Mouse (Mus musculus) urinary bladder, postnatal 25 days (tissue): Measurements from ENCODE around the gene 1700008O03Rik.

Experiments used
- DNase-seq: peaks from one replicate; pipeline ENCODE4 v3.0.0; 2022; ENCODE audit warnings: low spot score

1700008O03Rik gene

GRCm38 (mm10) chr7:44375793-44376192, 9.8 kb downstream of the 1700008O03Rik start:
- no peak for DNase-seq

DNA sequence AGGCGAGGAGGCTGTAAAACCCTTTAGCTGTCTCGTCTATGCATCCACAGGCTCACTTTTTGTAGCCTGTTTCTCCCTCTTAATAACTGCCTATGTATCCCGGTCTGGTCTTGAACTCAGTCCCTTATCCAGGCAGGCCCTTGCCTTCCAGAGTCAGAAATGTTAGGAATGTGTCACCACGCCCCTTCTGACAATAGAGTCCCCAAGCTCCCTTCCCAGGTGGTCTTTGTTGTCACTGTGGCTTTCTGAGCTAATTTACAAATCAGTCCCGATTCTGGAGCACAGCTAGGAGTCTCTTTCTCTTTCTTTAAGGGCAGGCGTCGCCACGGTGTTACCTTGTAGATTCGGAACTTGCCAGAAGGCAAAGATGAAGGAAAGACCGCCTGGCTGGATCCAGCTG, 10.4 kb downstream of the 1700008O03Rik start:
- DNase-seq = no peak

GRCm38 (mm10) chr7:44374756-44375155, 10.9 kb downstream of the 1700008O03Rik start:
- no peak for DNase-seq

GRCm38 (mm10) chr7:44373889-44374652, 11.5 kb downstream of the 1700008O03Rik start:
- DNase-seq = peak; percentile 67

- no peak for DNase-seq
Measured at GRCm38 (mm10) chr7:44373460-44373859, 12.2 kb downstream of the 1700008O03Rik start.

GRCm38 (mm10) chr7:44372678-44373077, 12.9 kb downstream of the 1700008O03Rik start:
- no peak for DNase-seq

DNA sequence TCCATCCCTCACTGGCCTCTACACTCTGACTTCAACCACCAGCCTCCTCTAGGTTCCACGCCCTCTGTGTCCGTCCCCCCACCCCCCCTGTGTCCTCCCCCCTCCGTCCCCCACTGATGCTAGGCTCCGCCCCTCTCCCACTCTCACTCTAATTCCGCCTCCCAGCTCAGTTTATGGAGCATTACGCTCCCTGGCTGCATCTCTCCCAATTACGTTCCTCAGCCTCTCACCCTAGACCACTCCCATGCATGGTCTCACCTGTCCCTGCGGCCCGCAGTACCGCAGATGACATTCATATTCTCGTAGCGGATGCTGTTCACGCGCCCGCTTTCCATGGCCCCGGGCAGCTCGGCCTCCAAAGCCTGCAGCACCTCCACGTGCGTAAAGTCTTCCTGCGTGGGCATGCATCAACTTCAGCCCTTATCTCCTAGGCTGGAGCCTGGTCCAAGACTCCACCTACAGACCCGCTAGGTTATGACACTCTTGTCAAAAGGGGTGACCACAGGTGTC, 24.8 kb downstream of the 1700008O03Rik start:
- DNase-seq = no peak

DNA sequence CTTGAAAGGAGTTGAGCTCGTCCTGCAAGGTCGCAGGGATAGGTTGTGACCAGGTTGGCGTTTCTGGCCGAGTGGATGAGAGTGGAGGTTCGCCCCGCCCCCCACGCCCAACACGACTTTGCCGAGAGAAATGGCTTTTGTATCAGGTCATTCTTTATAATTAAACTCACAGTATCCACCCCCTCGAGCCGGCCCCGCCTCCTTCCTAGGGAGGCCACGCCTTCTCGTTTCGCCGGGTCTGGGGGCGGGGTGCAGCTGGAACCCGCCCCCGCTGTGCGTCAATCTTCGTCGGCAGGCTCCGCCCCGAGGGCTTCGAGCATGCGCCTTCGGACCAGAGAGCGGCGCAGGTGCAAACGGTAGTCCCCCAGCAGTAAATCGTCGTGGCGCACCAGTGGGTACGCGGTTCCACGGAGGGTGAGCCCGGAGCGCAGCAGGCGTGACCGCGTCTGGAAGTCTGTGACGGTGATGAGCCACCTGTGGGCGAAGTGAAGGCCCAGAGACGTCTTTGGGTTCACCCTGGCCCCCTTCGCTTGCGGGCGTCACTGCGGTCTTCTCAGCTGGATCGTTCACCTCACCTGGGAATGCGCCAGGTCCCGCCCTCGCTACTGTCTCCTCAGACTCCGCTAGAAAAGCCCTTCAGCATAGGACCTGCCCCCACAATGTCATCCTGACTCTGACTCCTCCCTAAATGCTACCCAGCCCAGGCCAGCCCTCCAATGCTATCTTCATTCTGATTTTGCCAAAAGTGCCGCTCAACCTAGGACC, 25.5 kb downstream of the 1700008O03Rik start:
- DNase-seq = peak; percentile 95

GRCm38 (mm10) chr7:44358886-44359654, 26.6 kb downstream of the 1700008O03Rik start:
- no peak for DNase-seq

- no peak for DNase-seq
Measured at GRCm38 (mm10) chr7:44358012-44358411, 27.6 kb downstream of the 1700008O03Rik start.

GRCm38 (mm10) chr7:44357531-44357930, 28.1 kb downstream of the 1700008O03Rik start:
- DNase-seq = no peak

- no peak for DNase-seq
Measured at GRCm38 (mm10) chr7:44356590-44357481, 28.8 kb downstream of the 1700008O03Rik start.

- no peak for DNase-seq
Measured at GRCm38 (mm10) chr7:44355411-44355810, 30.2 kb downstream of the 1700008O03Rik start.

GRCm38 (mm10) chr7:44353601-44354340, 31.8 kb downstream of the 1700008O03Rik start:
- DNase-seq = no peak

DNA sequence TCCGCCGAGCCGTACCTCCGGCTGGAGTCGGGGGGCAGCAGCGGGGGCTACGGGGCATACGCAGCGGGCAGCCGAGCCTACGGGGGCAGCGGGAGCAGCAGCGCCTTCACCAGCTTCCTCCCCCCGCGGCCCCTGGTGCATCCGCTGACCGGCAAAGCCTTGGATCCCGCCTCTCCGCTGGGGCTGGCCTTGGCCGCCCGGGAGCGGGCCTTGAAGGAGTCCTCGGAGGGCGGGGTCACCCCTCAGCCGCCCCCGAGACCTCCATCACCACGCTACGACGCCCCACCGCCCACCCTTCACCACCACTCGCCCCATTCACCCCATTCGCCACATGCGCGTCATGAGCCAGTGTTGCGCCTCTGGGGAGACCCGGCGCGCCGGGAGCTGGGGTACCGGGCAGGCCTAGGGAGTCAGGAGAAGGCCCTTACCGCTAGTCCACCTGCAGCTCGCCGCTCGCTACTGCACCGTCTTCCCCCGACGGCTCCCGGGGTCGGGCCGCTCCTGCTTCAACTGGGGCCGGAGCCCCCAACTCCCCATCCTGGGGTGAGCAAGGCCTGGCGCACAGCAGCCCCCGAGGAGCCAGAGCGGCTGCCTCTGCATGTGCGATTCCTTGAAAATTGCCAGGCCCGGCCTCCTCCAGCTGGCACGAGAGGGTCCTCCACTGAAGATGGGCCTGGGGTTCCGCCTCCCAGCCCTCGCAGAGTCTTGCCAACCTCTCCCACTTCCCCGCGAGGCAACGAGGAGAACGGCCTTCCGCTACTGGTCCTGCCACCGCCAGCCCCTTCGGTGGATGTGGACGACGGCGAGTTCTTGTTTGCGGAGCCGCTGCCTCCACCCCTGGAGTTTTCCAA, 32.6 kb downstream of the 1700008O03Rik start:
- no peak for DNase-seq

GRCm38 (mm10) chr7:44351881-44352749, 33.5 kb downstream of the 1700008O03Rik start:
- DNase-seq = no peak

- peak; percentile 72 for DNase-seq
Measured at GRCm38 (mm10) chr7:44350957-44351711, 34.5 kb downstream of the 1700008O03Rik start.

- DNase-seq = no peak
Measured at GRCm38 (mm10) chr7:44349043-44349442, 36.6 kb downstream of the 1700008O03Rik start.
